ENCODE assay signal across 7 mouse cellular contexts in the genomic region with DNA sequence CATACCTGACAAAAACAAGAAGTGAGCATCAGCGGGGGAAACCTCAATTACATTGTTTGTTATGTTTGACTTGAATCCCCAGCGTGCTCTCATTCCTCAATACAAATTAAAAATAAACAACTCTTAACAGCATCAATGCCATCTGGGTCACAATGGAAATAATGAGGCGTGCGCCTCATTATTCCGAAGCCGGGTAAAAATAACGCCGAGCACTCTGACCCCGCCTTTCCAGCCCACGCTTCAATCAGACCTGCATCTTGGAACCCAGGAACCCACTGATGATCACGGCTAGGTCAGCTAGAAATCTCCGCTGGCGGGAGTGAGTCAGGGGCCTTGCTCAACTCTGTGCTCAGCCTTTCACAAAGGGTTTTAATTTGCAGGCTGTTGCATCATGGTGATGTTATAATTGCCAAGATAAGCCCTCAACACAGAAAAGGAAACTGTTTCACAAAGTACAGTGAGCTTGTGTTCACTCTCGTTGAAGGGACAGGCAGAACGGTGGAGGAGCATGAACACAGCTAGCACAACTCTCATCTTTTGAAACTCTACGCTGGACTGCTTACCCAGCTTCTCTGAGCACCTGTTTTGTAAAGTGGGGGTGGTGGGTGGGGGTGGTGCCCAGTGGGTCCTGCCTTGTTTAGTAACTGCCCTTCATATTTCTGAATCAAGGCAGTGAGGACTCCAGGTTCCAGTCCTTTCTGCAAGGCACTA. TPM values are rescaled to one million over a fixed set of nuclear protein-coding genes. Genes with fewer than 3 reads are reported as not detected.
DNase-seq lines count a peak whose midpoint lies in the region; ATAC-seq lines count a peak whose summit lies in the region.

No protein-coding gene starts in this region.

- no peaks in the 10 kb centered on the region for H3K9me3 ChIP-seq in forebrain, embryonic 13.5 days (replicated peaks)

- peaks cover 35% of the 10 kb centered on the region for H3K27me3 ChIP-seq in forebrain, embryonic 13.5 days

- no peaks in the 10 kb centered on the region for H3K36me3 ChIP-seq in forebrain, embryonic 13.5 days (ENCODE audit: poor library complexity, severe bottlenecking)

- peak overlapping the region; percentile 96 for H3K4me2 ChIP-seq in forebrain, embryonic 13.5 days

- peak; percentile 69 for DNase-seq in CD4-positive, CD25-positive, alpha-beta regulatory T cell, adult 2 months (ENCODE audit: low read depth, low spot score)
- peak; percentile 86 for DNase-seq in adipocyte (ENCODE audit: low spot score)
- peak; percentile 86 for DNase-seq in induced T-regulatory cell, adult 2 months (ENCODE audit: low read depth)
- DNase-seq in cerebellum, postnatal 25 days: no peak
- DNase-seq in left cerebral cortex, adult 8-10 months (ENCODE audit: low spot score in 2 of 2): no peak

- no peak for ATAC-seq in forebrain, embryonic 13.5 days
- peak; percentile 28 for ATAC-seq in megakaryocyte, adult 5-6 weeks (ENCODE audit: poor library complexity, severe bottlenecking)

- WGBS in forebrain, embryonic 13.5 days: 6% methylated on average over 16 of the region's 16 CpGs

- H3K27ac ChIP-seq in forebrain, embryonic 13.5 days: no peak overlapping the region

- peaks cover 45% of the 10 kb centered on the region for H3K4me1 ChIP-seq in forebrain, embryonic 13.5 days

- peak overlapping the region; percentile 21 for H3K4me3 ChIP-seq in forebrain, embryonic 13.5 days

- peak overlapping the region; percentile 31; the same call in 1 of the 2 replicates for H3K9ac ChIP-seq in forebrain, embryonic 13.5 days

RNA-seq across cellular contexts. Expression of a gene that starts 4.2 kb away (rescaled TPM):
- 37.0 and 37.8 TPM in 2 replicates for polyA plus RNA-seq in forebrain, embryonic 13.5 days (2015; fragmentation: Nextera tagmentation; extraction: Ambion mirVana)
- 43.2 and 59.6 TPM in 2 replicates for total RNA-seq in megakaryocyte, adult 5-6 weeks (2015)
- total RNA-seq in megakaryocyte, adult 5-6 weeks (2017): 43.6 and 53.0 TPM in 2 replicates
- total RNA-seq in left cerebral cortex, adult 8-10 months (2022): 10 to 100 TPM in 3 of 4 experiments, 1 to 10 TPM in 1; 9.5 to 11.4 (median 10.7) TPM

RNA-seq across cellular contexts. Expression of a gene that starts 47.2 kb away (rescaled TPM):
- 48.1 and 51.3 TPM in 2 replicates for polyA plus RNA-seq in forebrain, embryonic 13.5 days (2015; fragmentation: Nextera tagmentation; extraction: Ambion mirVana)
- total RNA-seq in megakaryocyte, adult 5-6 weeks (2015): 31.5 and 41.4 TPM in 2 replicates
- total RNA-seq in megakaryocyte, adult 5-6 weeks (2017): 35.1 and 35.9 TPM in 2 replicates
- 100 to 1,000 TPM in 3 of 4 experiments, 10 to 100 TPM in 1; 94.6 to 109 (median 103) TPM for total RNA-seq in left cerebral cortex, adult 8-10 months (2022)

Comparison
In these comparisons a context has a peak if more than half of its experiments do, and no peak if none do; other contexts are left out.
1. DNase-seq: peak in CD4-positive, CD25-positive, alpha-beta regulatory T cell, adult 2 months (single experiment), adipocyte (single experiment) and induced T-regulatory cell, adult 2 months (single experiment); none in cerebellum, postnatal 25 days (0 of 2) and left cerebral cortex, adult 8-10 months (0 of 2).